Mouse (Mus musculus) left cerebral cortex, adult 2 months (tissue): ENCODE results near the gene Kcnk12. TPM values are rescaled to one million over a fixed set of nuclear protein-coding genes. Genes with fewer than 3 reads are reported as not detected.
A peak's percentile ranks its signal among the peaks of the same experiment; 100 is the strongest.

Source experiments
- DNase-seq, 2 experiments: peaks; one replicate each; pipeline ENCODE4 v3.0.0; 2021 to 2022; ENCODE audit warnings: low spot score in 2 of 2, mixed read lengths in 1 of 2; ENCODE audit errors: extremely low spot score in 1 of 2
- H3K27ac ChIP-seq: fragments of 200-600 bp; 2 replicates; pipeline ENCODE4 v1.8.1; 2022
- H3K4me3 ChIP-seq: fragments of 200-600 bp; 2 replicates; pipeline ENCODE4 v1.8.1; 2022
- CTCF ChIP-seq: fragments of 200-600 bp; IDR thresholded peaks from 2 replicates; pipeline ENCODE4 v1.8.1; 2022; ENCODE audit warnings: antibody characterized with exemption, mild to moderate bottlenecking, moderate library complexity
- intact Hi-C: fragments of 180-260 bp; cut with DNase I; formaldehyde crosslinking; loops from one replicate; pipeline ENCODE4 v1.15.1; 2025
- long read RNA-seq, 2 experiments: library from polyadenylated mRNA; stranded (forward); transcript quantifications; one replicate each; pipeline ENCODE4 v2.0.0; 2021; ENCODE audit warnings: borderline mapping rate in 2 of 2
- total RNA-seq, 2 experiments: library from RNA; stranded (reverse); gene quantifications; 2 replicates each; pipeline ENCODE4 v1.2.3; 2021

Gene Kcnk12
- 10 to 100 TPM; 31.2 to 32.9 TPM for total RNA-seq
- long read RNA-seq, experiment 1, transcript Kcnk12-201 (2 exons, 1,972 nt), result major isoform, 31 of 31 reads
- long read RNA-seq, experiment 1, partial matches to known transcripts, result 0 of 31 reads
- long read RNA-seq, experiment 1, other reads (novel, unspliced or antisense), result 0 of 31 reads
- long read RNA-seq, experiment 2, transcript Kcnk12-201 (2 exons, 1,972 nt), result major isoform, 28 of 28 reads
- long read RNA-seq, experiment 2, partial matches to known transcripts, result 0 of 28 reads
- long read RNA-seq, experiment 2, other reads (novel, unspliced or antisense), result 0 of 28 reads

DNA sequence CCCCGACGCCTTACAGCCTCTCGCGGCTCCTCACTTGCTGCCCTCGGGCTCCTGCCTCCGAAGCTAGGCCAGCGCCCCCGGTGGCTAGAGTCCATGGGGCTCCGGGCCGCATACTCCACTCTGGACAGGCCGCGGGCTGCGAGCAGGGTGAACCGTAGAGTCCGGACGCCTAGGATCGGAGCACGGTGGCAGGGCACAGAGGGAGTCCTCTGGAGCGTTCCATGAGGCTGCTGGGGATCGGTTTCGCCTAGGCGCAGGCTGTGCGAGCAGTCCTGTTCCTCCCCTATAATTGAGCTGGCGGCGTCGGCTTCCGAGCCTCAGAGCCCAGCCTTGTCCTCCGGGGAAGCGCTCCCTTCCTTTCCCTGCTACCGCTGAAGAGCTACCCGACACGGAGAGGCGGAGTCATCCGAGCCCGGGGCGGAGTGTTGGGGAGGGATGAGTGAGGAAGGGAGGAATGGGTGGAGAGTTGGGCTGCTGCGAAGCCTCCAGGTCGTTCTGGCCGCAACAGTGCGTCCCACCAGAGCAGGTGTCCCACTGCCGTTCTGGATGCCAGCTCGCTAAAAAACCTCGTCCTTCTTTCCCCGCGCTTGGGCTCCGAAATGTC is at the start of gene Kcnk12:
TSS of gene Kcnk12 (minus strand) at position 307 of the 604 bp plus-strand sequence.
- H3K27ac ChIP-seq, result peak within 1 kb of the TSS; percentile 88
- intact Hi-C loops, result loop anchor here (2.0 to 5.0 kb wide), 4 partner anchors 53 to 125 kb away; partner anchors contain the start of gene Msh2
- peak within 1 kb of the TSS; percentile 75 for H3K4me3 ChIP-seq
- peak; percentile 75 to 80 for DNase-seq
- peak; percentile 31; the same call in 1 of the 2 replicates for TF ChIP-seq CTCF

GRCm38 (mm10) chr17:87842156-87842555 is 44.4 kb upstream of the Kcnk12 start:
- Histone ChIP-seq H3K27ac (no peak overlapping the region), H3K4me3 (no peak overlapping the region)
- intact Hi-C loops, result no loop called here
- no peak for DNase-seq
- no peak for TF ChIP-seq CTCF

DNA sequence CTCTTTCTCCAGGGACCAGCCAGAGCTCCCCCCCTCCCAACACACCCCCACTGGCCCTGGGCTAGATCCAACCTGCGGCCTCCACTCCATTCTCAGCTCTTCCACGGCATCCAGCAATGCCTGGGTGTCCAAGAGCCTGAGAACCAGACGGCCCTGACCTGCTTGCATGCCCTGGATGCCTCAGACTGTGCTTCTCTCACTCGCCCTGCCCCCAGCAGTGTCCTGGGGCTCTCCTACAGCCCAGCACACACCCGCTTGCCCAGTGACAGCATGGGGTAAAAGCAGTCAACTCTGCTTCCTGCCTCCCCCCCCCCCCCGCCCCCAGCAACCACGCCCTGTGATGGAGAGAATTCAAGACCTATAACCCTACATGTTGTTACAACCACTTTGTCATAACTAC is 42.3 kb upstream of the Kcnk12 start:
- DNase-seq, result no peak
- TF ChIP-seq CTCF, result no peak
- intact Hi-C loops, result no loop called here

DNA sequence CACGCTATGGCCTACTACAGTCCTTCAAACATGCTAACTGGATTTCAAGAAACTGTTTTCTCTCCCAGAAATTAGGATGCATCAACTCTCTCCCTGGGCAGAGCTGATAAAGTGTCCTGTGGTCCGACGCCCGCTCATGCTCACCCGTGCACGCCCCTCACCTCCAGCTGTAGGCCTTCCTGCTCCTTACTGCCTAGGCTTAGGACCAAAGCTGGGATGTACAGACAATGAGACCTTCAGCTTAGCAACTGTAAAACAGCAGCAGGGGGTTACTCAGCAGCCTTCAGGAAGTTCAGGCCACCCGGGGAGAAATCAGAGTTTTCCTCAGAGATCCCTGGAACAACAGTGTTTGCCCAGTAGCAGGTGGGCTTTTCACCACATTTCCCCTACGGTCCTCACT is 37.1 kb upstream of the Kcnk12 start:
- no peak overlapping the region for H3K27ac ChIP-seq
- intact Hi-C loops, result no loop called here
- DNase-seq, result no peak
- H3K4me3 ChIP-seq, result no peak overlapping the region
- no peak for TF ChIP-seq CTCF

More for the DNA sequence above, 42.3 kb upstream of the Kcnk12 start:
- no peak overlapping the region for H3K4me3 ChIP-seq
- no peak overlapping the region for H3K27ac ChIP-seq

GRCm38 (mm10) chr17:87826909-87827308 is 29.1 kb upstream of the Kcnk12 start:
- intact Hi-C loops, result no loop called here
- peak; percentile 32 to 63 for DNase-seq
- no peak overlapping the region for H3K4me3 ChIP-seq
- no peak overlapping the region for H3K27ac ChIP-seq
- TF ChIP-seq CTCF, result no peak

- TF ChIP-seq CTCF, result no peak
- no peak overlapping the region for H3K4me3 ChIP-seq
- DNase-seq, result no peak
- H3K27ac ChIP-seq, result no peak overlapping the region
- intact Hi-C loops, result no loop called here
Observed at GRCm38 (mm10) chr17:87826036-87826560, 28.3 kb upstream of the Kcnk12 start.

DNA sequence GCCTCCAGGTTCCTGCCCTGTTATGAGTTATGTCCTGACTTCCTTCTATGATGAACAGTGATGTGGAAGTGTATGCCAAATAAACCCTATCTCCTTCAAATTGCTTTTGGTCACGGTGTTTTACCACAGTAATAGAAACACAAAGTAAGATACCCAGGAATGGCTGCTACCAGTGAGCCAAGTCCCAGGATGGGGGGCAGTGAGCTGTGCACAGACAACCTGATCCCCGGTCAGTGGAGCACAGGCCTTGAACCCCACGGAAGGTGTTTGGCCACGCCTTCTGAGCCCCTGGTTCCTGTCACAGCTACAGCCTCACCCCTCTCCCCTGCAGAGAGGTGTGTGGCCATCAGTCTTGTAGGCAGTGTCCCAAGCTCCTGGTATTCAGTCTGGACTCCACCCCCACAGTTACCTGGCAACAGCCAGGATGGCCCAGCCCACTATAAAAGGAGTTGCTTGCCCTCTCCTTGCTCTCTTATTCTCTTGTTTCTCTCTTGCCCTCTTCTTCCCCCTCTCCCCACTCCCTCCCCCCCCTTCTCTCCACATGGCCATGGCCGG is 27.7 kb upstream of the Kcnk12 start:
- no peak for TF ChIP-seq CTCF
- intact Hi-C loops, result no loop called here
- Histone ChIP-seq H3K4me3 (no peak overlapping the region), H3K27ac (no peak overlapping the region)
- DNase-seq, result no peak

DNA sequence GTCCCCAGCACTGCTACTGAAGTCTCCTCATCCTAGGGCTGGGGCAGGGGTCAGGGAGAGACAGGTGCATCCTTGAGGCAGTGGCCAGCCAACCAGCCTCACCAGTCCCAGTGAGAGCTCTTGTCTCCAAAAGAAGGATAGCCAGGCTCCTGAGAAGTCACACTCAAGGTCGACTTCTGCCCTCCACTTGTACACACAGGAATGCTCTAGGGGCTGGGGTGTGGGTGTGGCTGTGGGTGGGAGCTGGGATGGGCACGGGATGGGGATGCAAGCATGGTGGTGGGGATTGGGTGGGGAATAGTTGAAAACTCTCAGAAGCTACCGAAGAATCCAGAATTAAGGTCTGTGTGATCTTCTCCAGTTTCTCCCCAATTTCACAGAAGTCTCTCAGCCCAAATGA is 25.2 kb upstream of the Kcnk12 start:
- intact Hi-C loops, result no loop called here
- no peak for TF ChIP-seq CTCF
- no peak overlapping the region for H3K4me3 ChIP-seq
- DNase-seq, result no peak
- no peak overlapping the region for H3K27ac ChIP-seq

GRCm38 (mm10) chr17:87809556-87809955 is 11.8 kb upstream of the Kcnk12 start:
- H3K4me3 ChIP-seq, result no peak overlapping the region
- no peak for TF ChIP-seq CTCF
- intact Hi-C loops, result no loop called here
- DNase-seq, result no peak
- H3K27ac ChIP-seq, result no peak overlapping the region

- TF ChIP-seq CTCF, result no peak
- DNase-seq, result no peak
- intact Hi-C loops, result loop anchor here (5.0 kb wide), 2 partner anchors 77 to 128 kb away; partner anchors contain the start of gene Msh2
- Histone ChIP-seq H3K4me3 (no peak overlapping the region), H3K27ac (no peak overlapping the region)
Observed at GRCm38 (mm10) chr17:87799948-87800340, 2.1 kb upstream of the Kcnk12 start.

DNA sequence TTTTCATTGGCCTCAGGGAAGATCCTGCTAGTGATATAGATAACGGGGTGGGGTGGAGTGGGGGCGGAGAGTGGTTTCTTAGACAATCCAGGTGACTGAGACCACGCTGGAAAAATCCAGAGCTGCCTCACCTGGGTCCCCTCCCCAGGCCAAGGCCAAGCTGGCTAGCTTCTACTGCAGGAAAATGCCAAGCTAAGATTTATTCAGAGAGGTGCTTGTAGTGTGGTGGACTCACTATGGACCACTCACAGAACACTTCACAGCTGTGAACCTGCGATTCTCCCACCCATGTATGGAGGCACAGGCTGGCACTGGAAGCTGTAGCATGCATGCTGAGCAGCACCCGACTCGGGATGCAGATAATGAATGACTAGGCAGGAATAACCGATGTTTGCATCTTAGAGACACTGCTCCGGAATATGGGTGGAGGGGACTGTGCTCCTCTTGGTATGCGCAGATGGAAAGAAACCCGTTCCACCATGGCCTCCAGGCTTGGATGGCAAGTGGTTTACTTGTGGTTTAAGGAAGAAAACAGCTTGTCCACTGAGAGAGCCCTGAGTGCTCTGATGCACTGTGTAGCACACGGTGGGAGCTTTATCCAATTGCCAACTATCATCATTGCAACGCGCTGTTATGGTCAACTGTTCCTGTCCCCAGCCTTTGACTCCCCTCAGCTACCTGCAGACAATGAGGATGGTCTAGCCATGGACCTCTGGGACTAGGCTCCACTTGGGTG is 1.6 kb upstream of the Kcnk12 start:
- no peak for TF ChIP-seq CTCF
- H3K4me3 ChIP-seq, result peak overlapping the region; percentile 75
- no peak for DNase-seq
- intact Hi-C loops, result loop anchor here (5.0 kb wide), 2 partner anchors 78 to 127 kb away; partner anchors contain the start of gene Msh2
- H3K27ac ChIP-seq, result no peak overlapping the region
